Mouse (Mus musculus): ENCODE measurements at regions not wholly inside any gene's neighbourhood (a gene's known extent, or its start where the extent isn't known, plus 50 kb on each side); places are given as distances from the start of the nearest gene placed in this dataset.

GRCm38 (mm10) chr10:126708730-126709129 lies 192.4 kb downstream of the Atp23 start:
- Histone ChIP-seq H3K9me3 (ENCODE audit: control insufficient read depth, low read length) (no peaks in the 10 kb centered on the region), H3K27me3 (ENCODE audit: control insufficient read depth, insufficient read depth, low read depth, low read length) (no peaks in the 10 kb centered on the region), H3K9ac (ENCODE audit: low read length) (no peak overlapping the region), H3K27ac (ENCODE audit: low read length) (no peak overlapping the region), H3K4me3 (ENCODE audit: low read length) (no peak overlapping the region), H3K36me3 (ENCODE audit: control insufficient read depth, insufficient read depth, low read length) (no peaks in the 10 kb centered on the region), H3K4me2 (ENCODE audit: low read depth, low read length) (no peak overlapping the region), H3K4me1 (replicated peaks; ENCODE audit: control insufficient read depth, insufficient read depth, low read length) (no peaks in the 10 kb centered on the region)
- no peak for ATAC-seq (ENCODE audit: low read depth)
- WGBS = 48% methylated on average over 4 of the region's 4 CpGs

GRCm38 (mm10) chr10:126708215-126708614 lies 192.9 kb downstream of the Atp23 start:
- no peak overlapping the region for H3K9ac ChIP-seq (ENCODE audit: low read length)
- no peaks in the 10 kb centered on the region for H3K27me3 ChIP-seq (ENCODE audit: control insufficient read depth, insufficient read depth, low read depth, low read length)
- WGBS = 65% methylated on average over 4 of the region's 4 CpGs
- H3K27ac ChIP-seq (ENCODE audit: low read length) = no peak overlapping the region
- no peak for ATAC-seq (ENCODE audit: low read depth)
- no peak overlapping the region for H3K4me3 ChIP-seq (ENCODE audit: low read length)
- no peak overlapping the region for H3K4me2 ChIP-seq (ENCODE audit: low read depth, low read length)
- no peaks in the 10 kb centered on the region for H3K9me3 ChIP-seq (ENCODE audit: control insufficient read depth, low read length)
- H3K36me3 ChIP-seq (ENCODE audit: control insufficient read depth, insufficient read depth, low read length) = no peaks in the 10 kb centered on the region
- H3K4me1 ChIP-seq (replicated peaks; ENCODE audit: control insufficient read depth, insufficient read depth, low read length) = no peaks in the 10 kb centered on the region

- H3K4me1 ChIP-seq (replicated peaks; ENCODE audit: control insufficient read depth, insufficient read depth, low read length) = no peaks in the 10 kb centered on the region
- H3K36me3 ChIP-seq (ENCODE audit: control insufficient read depth, insufficient read depth, low read length) = no peaks in the 10 kb centered on the region
- 68% methylated on average over 10 of the region's 10 CpGs for WGBS
- H3K27me3 ChIP-seq (ENCODE audit: control insufficient read depth, insufficient read depth, low read depth, low read length) = no peaks in the 10 kb centered on the region
- no peak for ATAC-seq (ENCODE audit: low read depth)
- no peak overlapping the region for H3K27ac ChIP-seq (ENCODE audit: low read length)
- no peak overlapping the region for H3K9ac ChIP-seq (ENCODE audit: low read length)
- no peaks in the 10 kb centered on the region for H3K9me3 ChIP-seq (ENCODE audit: control insufficient read depth, low read length)
- H3K4me3 ChIP-seq (ENCODE audit: low read length) = no peak overlapping the region
- H3K4me2 ChIP-seq (ENCODE audit: low read depth, low read length) = no peak overlapping the region
These were observed 204.1 kb downstream of the Atp23 start for GRCm38 (mm10) chr10:126697086-126697485.

GRCm38 (mm10) chr10:126690914-126691673 lies 210.1 kb downstream of the Atp23 start:
- Histone ChIP-seq H3K9ac (ENCODE audit: low read length) (no peak overlapping the region), H3K4me2 (ENCODE audit: low read depth, low read length) (no peak overlapping the region), H3K36me3 (ENCODE audit: control insufficient read depth, insufficient read depth, low read length) (no peaks in the 10 kb centered on the region), H3K9me3 (ENCODE audit: control insufficient read depth, low read length) (no peaks in the 10 kb centered on the region), H3K4me3 (ENCODE audit: low read length) (no peak overlapping the region), H3K27me3 (ENCODE audit: control insufficient read depth, insufficient read depth, low read depth, low read length) (no peaks in the 10 kb centered on the region), H3K27ac (ENCODE audit: low read length) (no peak overlapping the region), H3K4me1 (replicated peaks; ENCODE audit: control insufficient read depth, insufficient read depth, low read length) (no peaks in the 10 kb centered on the region)
- ATAC-seq (ENCODE audit: low read depth) = no peak
- WGBS = 49% methylated on average over 25 of the region's 25 CpGs

GRCm38 (mm10) chr10:126680275-126681184 lies 220.6 kb downstream of the Atp23 start:
- Histone ChIP-seq H3K36me3 (ENCODE audit: control insufficient read depth, insufficient read depth, low read length) (no peaks in the 10 kb centered on the region), H3K27ac (ENCODE audit: low read length) (no peak overlapping the region), H3K9me3 (ENCODE audit: control insufficient read depth, low read length) (no peaks in the 10 kb centered on the region), H3K4me3 (ENCODE audit: low read length) (no peak overlapping the region), H3K27me3 (ENCODE audit: control insufficient read depth, insufficient read depth, low read depth, low read length) (no peaks in the 10 kb centered on the region), H3K4me1 (replicated peaks; ENCODE audit: control insufficient read depth, insufficient read depth, low read length) (no peaks in the 10 kb centered on the region), H3K9ac (ENCODE audit: low read length) (no peak overlapping the region), H3K4me2 (ENCODE audit: low read depth, low read length) (no peak overlapping the region)
- WGBS = 14% methylated on average over 12 of the region's 12 CpGs
- ATAC-seq (ENCODE audit: low read depth) = no peak

- no peak for ATAC-seq (ENCODE audit: low read depth)
- Histone ChIP-seq H3K36me3 (ENCODE audit: control insufficient read depth, insufficient read depth, low read length) (no peaks in the 10 kb centered on the region), H3K4me2 (ENCODE audit: low read depth, low read length) (no peak overlapping the region), H3K4me1 (replicated peaks; ENCODE audit: control insufficient read depth, insufficient read depth, low read length) (no peaks in the 10 kb centered on the region), H3K9ac (ENCODE audit: low read length) (no peak overlapping the region), H3K27me3 (ENCODE audit: control insufficient read depth, insufficient read depth, low read depth, low read length) (no peaks in the 10 kb centered on the region), H3K4me3 (ENCODE audit: low read length) (no peak overlapping the region), H3K27ac (ENCODE audit: low read length) (no peak overlapping the region), H3K9me3 (ENCODE audit: control insufficient read depth, low read length) (no peaks in the 10 kb centered on the region)
- WGBS = 33% methylated on average over 25 of the region's 25 CpGs
These were observed 221.7 kb downstream of the Atp23 start for GRCm38 (mm10) chr10:126679224-126680120.

- Histone ChIP-seq H3K27ac (ENCODE audit: low read length) (no peak overlapping the region), H3K36me3 (ENCODE audit: control insufficient read depth, insufficient read depth, low read length) (no peaks in the 10 kb centered on the region), H3K9me3 (ENCODE audit: control insufficient read depth, low read length) (no peaks in the 10 kb centered on the region), H3K9ac (ENCODE audit: low read length) (no peak overlapping the region), H3K4me1 (replicated peaks; ENCODE audit: control insufficient read depth, insufficient read depth, low read length) (no peaks in the 10 kb centered on the region), H3K27me3 (ENCODE audit: control insufficient read depth, insufficient read depth, low read depth, low read length) (no peaks in the 10 kb centered on the region), H3K4me2 (ENCODE audit: low read depth, low read length) (no peak overlapping the region), H3K4me3 (ENCODE audit: low read length) (no peak overlapping the region)
- no peak for ATAC-seq (ENCODE audit: low read depth)
- WGBS = 30% methylated on average over 5 of the region's 5 CpGs
These were observed 227.7 kb downstream of the Atp23 start for GRCm38 (mm10) chr10:126673437-126673836.

GRCm38 (mm10) chr10:126664408-126665083 lies 236.6 kb downstream of the Atp23 start:
- no peaks in the 10 kb centered on the region for H3K4me1 ChIP-seq (replicated peaks; ENCODE audit: control insufficient read depth, insufficient read depth, low read length)
- H3K9me3 ChIP-seq (ENCODE audit: control insufficient read depth, low read length) = peaks cover 6% of the 10 kb centered on the region; the same call in 1 of the 2 replicates
- H3K4me2 ChIP-seq (ENCODE audit: low read depth, low read length) = no peak overlapping the region
- H3K4me3 ChIP-seq (ENCODE audit: low read length) = no peak overlapping the region
- no peaks in the 10 kb centered on the region for H3K27me3 ChIP-seq (ENCODE audit: control insufficient read depth, insufficient read depth, low read depth, low read length)
- WGBS = 84% methylated on average over 13 of the region's 13 CpGs
- H3K27ac ChIP-seq (ENCODE audit: low read length) = no peak overlapping the region
- no peak overlapping the region for H3K9ac ChIP-seq (ENCODE audit: low read length)
- no peaks in the 10 kb centered on the region for H3K36me3 ChIP-seq (ENCODE audit: control insufficient read depth, insufficient read depth, low read length)
- no peak for ATAC-seq (ENCODE audit: low read depth)

Data from lung, embryonic 16.5 days (tissue).